Mouse (Mus musculus) heart, postnatal 0 days (tissue): ENCODE measurements at regions not wholly inside any gene's neighbourhood (a gene's known extent, or its start where the extent isn't known, plus 50 kb on each side); places are given as distances from the start of the nearest gene placed in this dataset.

Source experiments
- CTCF ChIP-seq: IDR thresholded peaks from 2 replicates; pipeline ENCODE4 v1.5.1; 2016; ENCODE audit warnings: antibody characterized with exemption, control low read depth, low read depth
- EP300 ChIP-seq: IDR thresholded peaks from 2 replicates; pipeline ENCODE4 v1.6.1; 2016; ENCODE audit warnings: antibody characterized with exemption, low read depth

DNA sequence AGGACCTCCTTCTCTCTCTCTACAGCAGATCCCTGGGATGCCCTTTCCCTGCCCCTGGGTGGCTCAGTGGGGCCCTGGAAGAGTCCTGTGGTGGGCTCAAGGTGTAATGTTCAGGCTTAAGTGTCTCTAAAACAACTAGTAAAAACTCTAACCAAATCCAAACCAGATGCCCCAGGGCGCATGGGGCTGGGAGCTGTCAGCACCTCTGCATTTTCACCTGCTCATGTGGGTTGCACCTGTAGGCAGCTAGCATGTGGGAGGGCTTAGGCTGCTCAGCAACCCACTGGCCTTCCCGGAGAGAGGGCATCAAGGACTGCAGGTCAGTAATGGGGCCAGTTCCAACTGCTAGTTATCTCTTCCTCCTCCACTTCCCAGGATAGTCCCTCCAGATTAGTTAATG lies 104.8 kb upstream of the Gm12830 start:
- TF ChIP-seq CTCF (no peak), EP300 (no peak)
